Mouse (Mus musculus) thymus, postnatal 0 days (tissue): ENCODE data around the gene Selenon. TPM values are rescaled to one million over a fixed set of nuclear protein-coding genes. Genes with fewer than 3 reads are reported as not detected.

Experiments used
- DNase-seq: peaks from one replicate; pipeline ENCODE4 v3.0.0-alpha.2; 2015; ENCODE audit warnings: low spot score
- polyA plus RNA-seq: library from polyadenylated mRNA; unstranded; fragments of >200 nt; fragmentation: Nextera tagmentation; extraction: Ambion mirVana; gene quantifications from 2 replicates; pipeline ENCODE4 v1.2.1, GENCODE M21; 2015

The Selenon gene
- polyA plus RNA-seq = 4.8 and 6.8 TPM in 2 replicates

DNA sequence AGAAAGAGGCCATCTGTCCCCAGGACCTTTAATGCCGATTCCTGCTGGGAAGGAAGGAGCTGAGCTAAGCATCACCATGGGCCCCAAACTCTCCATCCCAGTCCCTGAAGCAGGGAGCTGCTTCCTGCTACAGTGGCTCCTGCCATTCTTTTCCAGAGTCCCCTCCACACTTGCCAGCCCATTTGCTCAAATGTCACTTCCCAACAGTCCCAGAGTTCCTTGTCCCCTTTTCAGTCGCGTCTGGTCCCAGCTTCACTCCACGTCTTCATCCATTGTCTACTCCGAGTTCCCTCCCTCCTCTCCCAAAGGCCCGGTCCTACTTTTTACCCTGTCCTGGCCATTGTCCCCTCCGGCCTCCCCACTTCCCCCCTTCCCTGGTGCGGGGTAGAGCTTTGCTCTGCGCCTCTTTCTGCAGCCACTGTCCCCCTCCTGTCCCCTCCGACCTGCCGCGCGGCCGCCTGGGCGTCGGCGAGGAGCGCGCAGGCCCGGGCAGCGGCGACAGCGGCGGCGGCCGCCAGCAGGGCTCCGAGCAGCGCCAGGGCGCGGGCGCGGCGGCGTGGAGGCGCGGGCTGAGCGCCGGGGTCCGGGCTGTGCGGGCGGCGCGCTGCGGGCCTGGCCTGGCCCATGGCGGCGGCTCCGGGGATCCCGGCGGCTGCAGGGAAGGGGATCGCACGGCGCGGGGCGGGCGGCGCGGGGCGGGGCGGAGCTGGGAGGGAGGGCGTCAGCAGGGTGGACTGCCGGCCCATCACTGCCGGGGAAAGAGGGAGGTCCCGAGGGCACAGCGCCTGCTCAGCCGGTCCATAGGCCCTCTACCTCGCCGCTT is at the start of gene Selenon:
Selenon (minus strand) TSS at position 673 of the 823 bp plus-strand sequence.
- DNase-seq = no peak

DNA sequence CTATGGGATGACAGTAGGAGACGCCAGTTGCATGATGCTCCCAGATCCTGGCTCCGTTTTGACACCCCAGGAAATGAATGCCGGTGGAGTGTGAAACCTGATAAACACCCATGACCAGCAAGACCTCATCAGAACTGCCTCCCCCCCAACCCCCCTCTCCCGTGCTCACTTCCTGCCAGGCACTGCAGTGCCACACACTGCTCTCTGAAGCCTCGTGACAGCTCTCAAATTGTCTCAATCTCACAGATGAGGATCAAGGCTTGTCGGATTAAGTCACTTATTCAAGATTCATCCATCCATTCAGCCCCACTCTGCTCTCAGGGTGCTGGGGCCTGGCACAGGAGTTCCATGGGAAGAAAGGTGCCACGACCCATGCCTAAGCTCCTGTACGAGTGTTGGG is 49.4 kb upstream of the Selenon start:
- DNase-seq = peak; percentile 41

DNA sequence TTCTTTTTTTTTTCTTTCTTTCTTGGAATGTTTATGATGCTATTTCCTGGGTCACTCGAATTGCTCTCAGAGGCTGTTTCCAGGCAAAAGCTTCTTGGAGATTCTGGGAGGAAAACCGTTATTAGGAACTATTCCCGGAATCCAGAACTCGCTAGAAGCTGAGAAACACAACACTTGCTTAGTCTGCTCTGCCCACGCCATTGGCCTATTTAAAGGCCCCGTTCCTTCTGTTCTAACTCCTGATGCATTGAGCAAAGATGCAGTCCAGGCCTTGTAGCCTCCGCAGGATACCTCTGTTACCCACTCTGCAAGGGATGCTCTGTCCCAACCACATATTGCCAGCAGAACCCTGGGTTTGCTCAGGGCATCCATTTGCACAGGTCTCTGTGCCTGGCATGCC is 48.8 kb upstream of the Selenon start:
- no peak for DNase-seq

DNA sequence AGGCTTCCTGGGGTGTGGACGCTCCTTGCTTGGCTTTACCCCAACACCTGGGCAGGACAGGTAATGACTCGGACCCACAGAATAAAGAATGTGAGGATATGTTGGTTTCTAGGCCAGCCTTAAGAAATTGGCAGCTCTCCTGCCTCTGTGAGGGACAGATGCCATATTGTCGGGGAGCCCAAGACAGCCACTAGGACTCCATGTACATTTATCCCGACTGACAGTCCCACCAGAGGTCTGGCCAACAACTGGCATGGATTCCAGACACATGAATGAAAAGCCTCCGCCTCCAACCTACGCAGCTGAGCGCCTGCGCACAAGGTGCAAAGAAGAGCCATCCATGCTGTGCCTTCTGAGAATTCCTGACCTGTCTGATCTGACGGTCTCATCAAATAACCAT is 48.1 kb upstream of the Selenon start:
- DNase-seq = no peak

DNA sequence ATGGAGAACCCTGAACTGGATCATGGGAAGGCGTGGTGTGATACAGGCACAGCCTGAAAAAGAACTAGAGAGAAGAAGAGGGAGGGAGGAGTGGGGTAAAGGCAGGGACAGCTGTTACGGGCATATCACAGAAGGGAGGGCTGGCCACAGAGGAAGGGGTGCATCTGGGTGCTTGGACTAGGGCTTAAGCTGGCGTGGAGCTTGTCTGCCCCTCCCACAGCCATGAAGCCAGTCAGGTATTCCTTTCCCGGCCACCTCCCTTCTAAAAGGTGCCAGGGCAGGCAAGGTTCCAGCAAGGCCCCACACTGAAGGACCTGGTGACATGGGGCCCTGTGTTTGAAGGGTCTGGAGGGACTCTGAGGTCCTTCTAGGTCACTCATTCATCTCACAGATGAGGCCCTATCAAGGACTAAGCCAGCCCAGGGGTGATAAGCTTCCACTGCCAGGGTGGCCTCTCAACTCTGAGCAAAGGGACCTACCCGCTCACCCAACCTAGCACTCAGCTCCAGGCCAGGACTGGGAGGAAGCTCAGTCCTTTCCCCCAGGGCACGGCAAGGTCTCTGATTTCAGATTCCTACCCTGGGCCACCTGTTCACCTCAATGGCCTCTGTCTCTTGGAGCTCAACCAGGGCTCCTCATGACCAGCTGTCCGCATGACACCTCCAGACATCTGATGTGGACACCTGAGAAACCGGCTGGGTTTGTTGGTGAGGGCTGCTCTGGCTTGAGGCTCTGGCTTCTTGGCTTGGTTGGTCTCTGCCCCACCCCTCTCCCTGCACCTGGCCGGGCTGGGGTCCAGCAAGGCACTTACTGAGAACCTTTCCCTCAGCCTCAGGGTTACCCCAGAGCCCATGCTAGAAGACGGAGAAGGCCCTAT is 45.1 kb upstream of the Selenon start:
- DNase-seq = no peak

DNA sequence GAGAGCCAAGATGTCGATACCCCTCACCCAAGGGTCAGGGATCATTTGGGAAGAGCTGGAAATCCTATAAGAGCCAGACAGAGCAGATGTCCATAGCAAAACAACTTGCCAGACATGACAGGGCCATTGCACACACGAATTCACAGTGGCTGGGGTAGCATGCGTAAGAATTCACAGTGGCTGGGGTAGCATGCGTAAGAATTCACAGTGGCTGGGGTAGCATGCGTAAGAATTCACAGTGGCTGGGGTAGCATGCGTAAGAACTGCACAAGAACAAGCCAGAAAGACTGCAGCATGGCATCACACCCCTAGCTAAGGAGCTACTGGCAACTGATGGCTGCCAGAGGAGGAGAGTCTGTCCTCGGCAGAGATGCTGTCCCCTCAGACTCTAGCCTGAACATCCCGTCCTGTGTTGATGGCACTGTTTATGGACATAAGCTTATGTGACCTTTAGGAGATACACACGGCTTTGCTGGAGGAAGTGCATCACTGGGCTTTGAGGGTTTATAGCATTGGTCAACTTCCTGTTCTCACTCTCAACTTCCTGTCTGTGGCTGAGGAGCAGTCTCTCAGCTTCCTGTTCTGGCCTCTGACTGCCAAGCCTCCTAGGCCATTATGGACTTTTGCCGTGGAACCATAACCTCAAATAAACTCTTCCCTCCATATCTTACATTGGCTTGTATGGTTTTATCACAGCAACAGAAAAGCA is 42.9 kb upstream of the Selenon start:
- DNase-seq = no peak

DNA sequence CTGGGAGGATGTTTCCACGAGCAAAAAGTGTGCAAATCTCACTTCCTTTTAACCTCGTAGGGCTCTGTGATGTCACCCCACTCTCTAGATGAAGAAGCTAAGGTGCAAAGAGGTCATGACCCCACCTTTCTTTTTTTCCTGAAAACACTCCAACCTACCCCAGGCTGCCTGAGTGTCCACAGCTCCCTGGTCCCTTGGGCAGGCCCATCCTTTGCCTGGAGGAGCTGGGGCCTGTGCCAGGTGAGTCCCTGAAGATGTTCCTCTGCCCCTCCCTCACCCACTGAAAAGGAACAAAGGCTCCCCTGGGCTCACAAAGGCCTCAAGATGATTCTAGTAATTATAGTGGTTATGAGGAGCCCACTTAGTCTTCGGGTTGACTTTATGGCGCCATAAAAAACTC is 40.5 kb upstream of the Selenon start:
- no peak for DNase-seq

DNA sequence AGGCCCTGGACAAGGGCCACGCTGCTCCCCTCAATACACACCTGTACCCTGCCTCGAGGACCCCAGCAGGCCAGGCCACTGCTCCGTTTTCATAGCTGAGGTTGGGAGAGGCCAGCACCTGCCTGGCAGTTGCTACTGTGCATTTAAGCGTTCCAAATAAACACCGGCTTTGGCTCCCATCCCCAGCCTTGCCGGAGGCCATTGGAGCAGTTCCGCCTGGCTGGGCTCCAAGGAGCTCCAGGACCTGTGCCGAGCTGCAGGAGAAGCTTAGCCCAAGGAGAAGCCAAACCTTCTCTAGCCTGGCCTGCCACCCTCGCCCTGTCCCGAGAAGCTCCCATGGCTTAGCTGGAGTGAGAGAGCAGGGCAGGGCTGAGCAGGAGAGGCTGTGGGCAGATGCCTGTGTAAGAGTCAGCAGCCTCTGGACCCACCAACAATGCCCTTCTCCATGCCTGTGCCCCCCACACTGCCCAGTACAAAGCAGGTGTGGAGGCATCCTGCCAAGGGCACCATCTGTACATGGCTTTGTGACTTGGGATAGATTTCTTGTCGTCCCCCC is 39.6 kb upstream of the Selenon start:
- no peak for DNase-seq

DNA sequence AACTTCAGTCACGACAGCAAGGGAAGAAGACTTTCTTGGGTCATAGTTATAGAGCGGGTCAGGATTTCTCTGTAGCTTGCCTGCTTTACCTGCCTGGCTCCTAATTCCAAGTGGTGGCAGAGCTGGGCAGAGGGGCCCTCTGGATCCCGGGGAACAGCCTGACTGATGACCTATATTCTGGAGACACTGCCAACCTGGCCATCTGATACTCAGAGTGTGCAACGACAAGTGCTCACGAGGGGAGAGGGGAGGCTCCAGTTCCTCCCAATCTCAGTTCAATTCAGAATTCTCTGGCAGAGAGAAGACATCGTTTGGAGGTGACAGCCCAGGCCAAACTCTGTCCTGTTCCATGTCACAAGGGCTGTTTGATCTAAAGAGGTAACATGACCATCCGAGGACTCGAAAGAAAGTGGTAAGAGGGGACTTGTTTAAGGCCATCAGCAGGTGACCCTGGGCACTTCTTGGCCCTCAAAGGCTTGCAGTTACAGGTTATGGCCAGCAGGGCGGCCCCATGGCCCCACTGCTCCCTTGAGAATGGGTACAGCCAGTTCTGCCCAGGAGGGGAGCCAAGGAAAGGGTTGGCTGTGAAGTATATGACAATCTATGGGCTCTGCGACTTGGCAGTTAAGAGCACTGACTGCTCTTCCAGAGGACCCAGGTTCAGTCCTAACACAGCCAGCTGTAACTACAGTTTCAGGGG is 38.4 kb upstream of the Selenon start:
- DNase-seq = no peak

DNA sequence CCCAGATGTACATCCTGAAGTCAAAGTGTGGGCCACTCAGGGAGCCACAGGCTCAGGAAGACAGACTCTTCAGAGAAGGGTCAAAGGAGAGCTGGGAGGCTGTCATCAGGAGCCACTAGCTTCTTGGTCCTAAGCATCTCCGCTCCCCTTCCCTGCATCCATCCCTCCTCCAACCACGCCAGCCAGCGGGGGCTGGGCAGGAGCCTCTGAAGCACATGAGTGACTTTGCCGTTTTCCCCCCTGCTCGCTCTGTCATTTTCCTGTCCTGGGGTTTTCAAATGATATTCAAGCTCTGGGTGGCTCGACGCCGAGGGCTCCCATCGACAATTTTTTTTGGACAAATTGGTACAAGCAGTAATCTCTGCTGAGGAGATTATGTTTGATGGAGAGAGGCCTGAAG is 37.8 kb upstream of the Selenon start:
- no peak for DNase-seq

DNA sequence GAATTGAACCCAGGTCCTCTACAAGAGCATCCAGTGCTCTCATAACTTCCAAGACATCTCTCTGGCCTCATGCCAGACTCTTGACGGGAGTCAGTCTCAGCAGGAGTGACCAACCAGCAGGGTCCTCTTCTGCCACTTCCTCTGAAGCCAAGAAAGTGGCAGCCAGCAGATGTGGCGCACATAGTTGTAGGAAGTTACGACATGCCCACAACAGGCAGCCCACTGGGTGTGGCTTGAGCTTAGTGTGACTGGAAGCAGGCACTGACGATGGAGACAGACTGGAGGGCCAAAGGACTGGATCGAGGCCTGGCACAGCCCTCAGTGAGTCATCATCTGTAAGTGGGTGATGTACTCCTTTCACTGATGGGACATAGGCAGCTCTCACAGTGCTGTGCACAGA is 37.0 kb upstream of the Selenon start:
- DNase-seq = no peak

DNA sequence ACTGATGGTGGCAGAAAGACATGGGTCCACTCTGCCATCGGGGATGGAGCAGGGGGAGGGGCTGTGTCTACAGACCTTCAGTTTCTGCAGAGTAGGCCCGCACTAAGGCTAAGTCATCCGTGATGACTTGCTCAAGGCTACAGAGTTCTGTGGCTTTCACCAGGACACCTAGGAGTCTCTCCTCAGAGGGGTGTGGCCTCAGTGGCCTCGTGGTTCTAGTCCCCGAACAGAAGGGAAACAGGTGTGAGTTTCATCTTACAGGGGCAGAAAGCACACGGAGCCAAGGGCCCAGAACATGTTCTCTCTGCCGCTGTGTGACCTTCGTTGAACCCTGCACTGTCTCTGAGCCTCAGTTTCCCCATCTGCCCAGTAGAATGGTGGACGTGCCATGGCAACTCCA is 36.3 kb upstream of the Selenon start:
- DNase-seq = no peak

DNA sequence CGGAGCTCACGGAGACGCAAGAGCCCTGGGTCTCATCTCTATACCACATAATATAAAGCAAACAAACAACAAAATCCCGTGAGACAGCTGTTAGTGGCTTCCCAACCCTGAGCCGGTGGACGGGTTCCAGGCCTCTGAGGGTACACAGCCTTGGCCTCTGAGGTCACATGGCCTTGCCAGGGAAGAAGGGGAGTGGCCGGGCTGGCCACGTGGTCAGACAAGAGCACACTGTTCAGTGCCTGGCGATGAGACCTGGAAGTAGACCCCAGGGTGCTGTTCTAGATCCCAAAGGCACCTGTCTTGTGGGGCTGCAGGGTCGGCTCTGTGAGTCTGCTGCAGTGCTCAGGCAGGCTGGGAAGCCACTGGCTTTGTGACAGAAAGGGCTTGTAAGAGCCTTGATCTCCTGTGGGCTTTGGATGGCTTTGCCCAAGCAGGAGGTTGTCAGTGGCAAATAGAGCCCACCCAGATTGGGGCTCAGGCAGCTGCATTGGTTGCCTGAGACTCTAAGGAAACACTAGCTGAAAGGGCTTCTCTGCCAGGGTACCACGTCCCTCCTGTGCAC is 35.8 kb upstream of the Selenon start:
- no peak for DNase-seq

DNA sequence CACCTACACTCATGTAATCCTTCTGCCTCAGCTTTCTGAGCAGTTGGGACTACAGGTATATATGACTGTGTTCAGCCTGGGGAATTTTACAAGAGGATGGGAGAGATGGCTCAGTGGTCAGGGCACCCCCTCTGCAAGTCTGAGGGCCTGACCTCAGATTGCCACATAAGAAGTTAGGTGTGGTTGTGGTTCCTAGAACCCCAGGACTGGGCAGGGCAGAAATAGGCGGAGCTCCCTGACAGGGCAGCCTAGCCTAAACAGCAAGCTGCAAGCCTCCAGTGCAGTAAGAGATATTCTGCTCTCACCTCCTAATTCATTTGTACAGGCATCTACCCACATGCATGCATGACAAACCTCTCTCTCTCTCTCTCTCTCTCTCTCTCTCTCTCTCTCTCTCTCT is 34.7 kb upstream of the Selenon start:
- no peak for DNase-seq

DNA sequence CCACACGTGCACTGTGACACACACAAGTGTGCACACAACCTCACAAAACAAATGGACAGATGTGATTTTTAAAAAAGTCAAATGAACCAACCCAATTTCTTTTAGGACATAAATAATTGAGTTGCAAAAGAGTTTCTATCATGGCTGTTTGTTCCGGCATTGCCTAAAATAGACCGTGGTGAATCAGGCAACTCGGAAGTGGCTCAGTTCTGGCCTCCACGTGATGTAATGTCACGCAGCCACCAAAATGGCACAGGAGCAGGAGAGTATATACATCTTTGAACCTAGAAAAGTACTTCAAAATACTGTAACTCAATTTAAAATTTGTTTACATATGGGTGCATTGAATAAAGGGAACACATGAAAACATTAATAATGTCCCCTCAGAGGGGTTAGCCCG is 34.2 kb upstream of the Selenon start:
- no peak for DNase-seq

DNA sequence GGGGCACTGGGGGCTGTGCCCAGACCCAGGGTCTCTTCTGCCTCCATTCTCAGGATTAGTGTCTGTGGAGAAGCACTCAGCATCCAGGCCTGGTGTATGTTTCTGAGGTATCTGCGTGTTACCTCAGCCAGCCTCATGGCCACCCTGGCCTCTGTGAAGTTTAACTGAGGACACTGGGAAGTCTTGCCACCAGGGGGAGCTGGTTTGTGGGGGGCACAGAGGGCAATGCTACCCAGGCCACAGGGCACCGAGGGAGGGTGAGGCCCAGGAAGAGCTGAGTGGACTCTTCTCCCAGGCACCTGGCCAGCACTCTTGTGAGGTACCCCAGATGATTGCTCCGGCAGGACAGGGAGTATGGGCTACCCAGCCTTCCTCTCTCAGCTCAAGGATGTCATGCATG is 31.5 kb upstream of the Selenon start:
- DNase-seq = peak; percentile 46

DNA sequence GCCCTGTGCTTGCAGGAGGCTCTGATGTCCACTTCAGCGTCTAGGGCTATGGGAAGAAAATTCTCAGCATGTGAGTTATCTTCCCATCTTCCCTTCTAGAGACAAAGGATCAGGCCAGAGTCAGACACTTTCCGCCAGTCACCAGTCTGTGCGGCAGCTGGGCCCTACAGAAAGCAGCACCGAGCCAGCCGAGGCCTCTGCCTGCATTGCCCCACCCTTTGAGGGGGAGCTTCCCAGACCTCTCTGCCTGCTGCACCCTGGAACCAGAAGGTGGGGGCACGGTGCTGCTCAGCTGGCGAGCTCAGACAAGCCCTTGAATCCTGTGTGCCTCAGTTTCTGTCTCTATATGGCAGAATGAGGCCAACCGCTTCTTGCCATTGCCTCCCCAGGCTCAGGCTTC is 29.4 kb upstream of the Selenon start:
- DNase-seq = no peak

DNA sequence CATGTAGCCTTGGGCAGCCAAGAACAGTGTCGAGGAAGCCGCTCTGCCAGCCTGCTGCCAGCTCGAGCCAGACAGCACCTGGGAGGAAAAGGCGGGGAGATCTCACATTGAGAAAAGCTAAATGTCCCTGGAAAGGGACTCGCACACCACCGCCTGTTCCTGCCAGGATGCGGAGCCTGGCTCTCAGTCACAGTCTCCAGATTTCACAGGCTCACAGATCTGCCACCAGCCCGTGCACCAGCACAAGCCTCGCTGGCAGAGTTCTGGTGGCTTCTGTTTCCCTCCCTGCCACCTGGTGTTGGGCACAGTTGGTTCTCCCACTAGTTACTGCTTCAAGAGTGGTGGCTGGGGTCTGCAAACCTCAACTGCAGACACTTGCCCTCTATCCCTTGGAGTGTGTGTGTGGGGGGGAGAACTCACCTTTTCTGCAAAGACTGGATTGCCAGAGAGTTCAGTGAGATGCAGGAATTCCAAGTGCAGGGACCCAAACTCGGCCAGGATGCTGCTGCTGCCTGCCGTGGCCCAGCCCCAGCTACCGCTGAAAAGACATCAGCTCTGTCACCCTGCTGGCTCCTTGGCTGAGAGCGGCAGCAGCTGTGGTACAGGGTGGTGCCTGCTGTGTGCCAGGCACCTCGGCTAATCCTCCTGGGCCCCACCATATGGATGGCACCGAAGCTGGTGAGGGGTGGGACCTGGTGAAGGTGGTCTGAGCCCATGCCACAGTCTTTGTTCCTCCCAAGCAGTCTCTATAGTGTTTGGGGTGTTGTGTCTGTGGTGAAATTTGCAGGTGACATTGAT is 28.6 kb upstream of the Selenon start:
- DNase-seq = no peak

DNA sequence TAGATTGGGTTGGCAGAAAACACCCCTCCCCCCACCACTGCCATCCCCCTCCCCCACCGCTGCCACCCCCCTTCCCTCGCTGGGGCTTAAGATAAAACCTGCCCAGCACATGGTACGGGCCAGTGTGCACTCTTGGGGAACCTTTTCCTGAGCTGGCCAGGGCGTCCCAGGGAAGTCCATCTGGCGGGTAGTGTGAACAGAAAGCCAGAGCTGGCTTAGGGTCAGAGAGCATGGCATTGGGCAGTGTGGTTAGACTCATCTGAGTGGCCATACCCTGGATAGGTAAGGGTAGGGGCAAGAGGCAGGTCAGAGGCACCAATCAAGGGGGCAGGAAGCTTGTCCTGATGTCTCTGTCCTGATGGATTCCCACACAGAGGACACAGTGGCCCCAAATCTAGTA is 27.7 kb upstream of the Selenon start:
- no peak for DNase-seq

DNA sequence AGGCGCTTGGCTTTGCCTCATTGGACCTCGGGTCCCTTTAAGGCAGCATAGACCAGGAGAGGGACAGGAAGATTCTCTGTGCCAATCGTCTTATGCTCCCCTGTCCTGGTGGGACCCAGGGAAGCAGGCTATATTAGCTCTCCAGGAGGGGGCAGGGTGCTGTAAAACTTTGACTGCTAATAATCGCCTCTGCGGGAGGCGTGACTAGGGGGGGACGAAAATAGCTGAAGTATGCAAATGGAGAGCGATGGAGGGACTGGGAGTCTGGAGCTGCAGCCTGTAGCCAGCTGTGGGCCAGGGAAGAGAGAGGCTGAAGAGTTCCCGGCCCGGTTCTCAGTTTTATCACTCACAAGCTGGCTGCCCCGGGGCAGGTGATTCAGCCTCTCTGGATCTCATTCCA is 27.2 kb upstream of the Selenon start:
- DNase-seq = no peak
